Mouse (Mus musculus): ENCODE measurements around the gene Rfc2. TPM values are rescaled to one million over a fixed set of nuclear protein-coding genes. Genes with fewer than 3 reads are reported as not detected.

Gene Rfc2
- polyA plus RNA-seq, 1 experiment from 2014 or later, result 338 TPM

DNA sequence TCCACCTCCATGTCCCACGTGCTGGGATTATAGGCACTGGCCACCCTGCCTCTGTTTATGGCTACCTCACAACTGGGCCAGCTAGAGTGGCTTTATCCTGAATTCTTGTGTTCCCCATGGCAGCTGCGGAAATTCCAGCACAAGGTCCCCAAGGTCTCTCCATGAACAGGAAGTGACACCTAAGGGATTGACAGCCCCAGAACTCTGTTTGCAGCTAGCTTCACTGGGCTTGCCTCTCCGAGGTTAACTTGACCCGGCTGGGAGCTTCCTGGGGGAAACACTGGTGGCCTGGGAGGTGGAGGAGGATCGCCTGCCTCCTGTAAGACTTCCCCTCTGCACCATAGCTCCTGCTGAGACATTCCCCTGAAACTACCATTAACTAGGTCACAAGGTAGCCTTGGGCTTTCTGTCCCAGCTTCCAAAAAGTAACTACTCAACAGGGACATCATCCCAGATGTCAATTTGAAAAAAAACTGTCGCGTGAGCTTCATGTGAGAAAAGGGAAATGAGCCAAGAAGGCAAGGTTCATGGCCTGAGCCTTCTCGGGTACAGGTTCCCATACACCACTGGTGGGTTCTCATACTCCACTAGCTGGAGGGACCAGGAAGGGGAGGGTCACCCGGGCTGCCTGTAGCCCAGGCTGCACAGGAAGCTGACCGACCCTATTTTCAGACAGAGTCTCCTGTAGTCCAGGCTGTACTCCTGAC is 8.5 kb upstream of the Rfc2 start:
- Histone ChIP-seq H3K27ac (ENCODE audit: low read depth, low read length) (no peak overlapping the region), H3K9me3 (ENCODE audit: control insufficient read depth, low read length) (no peaks in the 10 kb centered on the region; the same call in 1 of the 2 replicates), H3K36me3 (ENCODE audit: control insufficient read depth, insufficient read depth, low read length) (no peaks in the 10 kb centered on the region), H3K27me3 (ENCODE audit: control insufficient read depth, insufficient read depth, low read length) (no peaks in the 10 kb centered on the region), H3K4me2 (peak overlapping the region; percentile 44), H3K4me1 (ENCODE audit: control insufficient read depth, insufficient read depth, low read length) (peaks cover 4% of the 10 kb centered on the region; the same call in 1 of the 2 replicates), H3K9ac (ENCODE audit: low read length) (no peak overlapping the region; the same call in 1 of the 2 replicates), H3K4me3 (ENCODE audit: low read depth, low read length) (no peak overlapping the region)
- no peak for ATAC-seq (ENCODE audit: low FRiP score)
- 44% methylated on average over 10 of the region's 10 CpGs for WGBS
- DNase-seq (ENCODE audit: low spot score, missing footprints), result no peak

DNA sequence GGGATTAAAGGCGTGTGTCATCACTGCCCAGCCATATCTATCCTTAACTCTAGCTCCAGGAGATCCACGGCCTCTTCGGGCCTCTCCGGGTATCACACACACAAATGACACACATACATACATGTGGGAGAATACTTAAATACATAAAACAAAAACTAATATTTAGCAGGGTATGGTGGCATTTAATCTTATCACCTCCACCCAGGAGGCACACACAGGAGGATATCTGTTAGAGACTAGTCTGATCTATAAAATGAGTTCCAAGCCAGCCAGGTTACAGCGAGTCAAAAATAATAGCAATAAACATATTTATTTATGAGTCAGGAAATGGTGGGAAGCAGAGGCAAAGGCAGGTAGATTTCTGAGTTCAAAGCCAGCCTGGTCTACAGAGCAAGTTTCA is 5.3 kb upstream of the Rfc2 start:
- WGBS, result 93% methylated on average over 5 of the region's 5 CpGs
- ATAC-seq (ENCODE audit: low FRiP score) (no peak), DNase-seq (ENCODE audit: low spot score, missing footprints) (no peak)
- no peak overlapping the region for H3K4me3 ChIP-seq (ENCODE audit: low read depth, low read length)
- peaks cover 4% of the 10 kb centered on the region; the same call in 1 of the 2 replicates for H3K4me1 ChIP-seq (ENCODE audit: control insufficient read depth, insufficient read depth, low read length)
- H3K27me3 ChIP-seq (ENCODE audit: control insufficient read depth, insufficient read depth, low read length), result no peaks in the 10 kb centered on the region
- H3K4me2 ChIP-seq, result no peak overlapping the region
- H3K27ac ChIP-seq (ENCODE audit: low read depth, low read length), result no peak overlapping the region
- no peaks in the 10 kb centered on the region; the same call in 1 of the 2 replicates for H3K9me3 ChIP-seq (ENCODE audit: control insufficient read depth, low read length)
- H3K9ac ChIP-seq (ENCODE audit: low read length), result no peak overlapping the region
- H3K36me3 ChIP-seq (ENCODE audit: control insufficient read depth, insufficient read depth, low read length), result no peaks in the 10 kb centered on the region

DNA sequence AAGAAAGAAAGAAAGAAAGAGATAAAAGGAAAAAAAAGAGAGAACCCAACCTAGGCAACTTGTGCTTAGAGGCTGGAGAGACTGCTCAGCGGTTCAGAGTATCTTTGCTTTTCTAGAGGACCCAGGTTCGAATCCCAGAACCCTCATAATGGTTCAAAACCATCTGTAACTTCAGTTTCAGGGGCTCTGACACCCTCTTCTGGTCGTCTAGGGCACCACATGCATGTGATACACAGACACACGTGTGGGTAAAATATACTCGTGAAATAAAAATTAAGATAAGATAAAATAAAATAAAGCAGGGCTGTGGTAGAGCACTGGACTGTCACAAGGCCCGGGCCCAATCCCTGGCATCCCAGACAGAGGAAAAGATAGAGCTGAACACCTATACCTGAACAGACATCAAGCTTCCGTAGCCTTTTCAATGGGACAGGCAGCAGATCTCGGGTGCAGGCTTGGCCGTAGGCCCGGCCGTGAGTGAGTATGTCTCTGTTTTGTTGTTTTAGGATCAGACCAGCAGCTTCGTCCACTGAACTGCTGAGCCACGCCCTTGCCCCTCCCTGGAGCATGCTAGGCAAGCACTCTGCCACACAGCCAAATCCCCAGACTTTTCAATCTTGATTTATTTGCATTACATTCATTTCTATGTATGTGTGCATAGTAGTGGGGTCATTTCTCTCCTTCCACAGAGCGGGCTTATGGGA is 4.5 kb upstream of the Rfc2 start:
- Histone ChIP-seq H3K4me1 (ENCODE audit: control insufficient read depth, insufficient read depth, low read length) (peaks cover 4% of the 10 kb centered on the region; the same call in 1 of the 2 replicates), H3K4me2 (no peak overlapping the region), H3K27ac (ENCODE audit: low read depth, low read length) (no peak overlapping the region), H3K27me3 (ENCODE audit: control insufficient read depth, insufficient read depth, low read length) (no peaks in the 10 kb centered on the region), H3K36me3 (ENCODE audit: control insufficient read depth, insufficient read depth, low read length) (no peaks in the 10 kb centered on the region), H3K9ac (ENCODE audit: low read length) (no peak overlapping the region), H3K9me3 (ENCODE audit: control insufficient read depth, low read length) (no peaks in the 10 kb centered on the region), H3K4me3 (ENCODE audit: low read depth, low read length) (no peak overlapping the region)
- ATAC-seq (ENCODE audit: low FRiP score) (no peak), DNase-seq (ENCODE audit: low spot score, missing footprints) (peak; percentile 83)
- 79% methylated on average over 14 of the region's 14 CpGs for WGBS

DNA sequence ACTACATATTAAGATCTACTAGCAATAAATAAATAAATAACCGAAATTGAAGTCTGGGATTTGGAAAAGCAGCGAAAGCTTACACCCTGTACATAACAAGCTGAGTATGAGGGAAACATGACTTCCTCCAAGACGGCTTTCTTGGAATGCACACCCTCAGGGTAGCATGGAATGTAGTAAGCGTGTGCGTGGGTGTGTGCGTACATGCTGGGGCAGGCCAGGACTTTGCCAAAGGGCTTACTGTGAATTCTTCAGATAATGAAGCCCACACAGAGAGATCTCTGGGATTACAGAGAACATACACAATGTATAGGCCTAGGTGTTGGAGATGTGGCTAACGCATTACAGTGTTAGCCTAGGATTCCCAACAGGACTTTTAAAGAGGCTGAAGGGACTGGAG is 3.6 kb upstream of the Rfc2 start:
- WGBS, result 90% methylated on average over 7 of the region's 7 CpGs
- no peaks in the 10 kb centered on the region for H3K9me3 ChIP-seq (ENCODE audit: control insufficient read depth, low read length)
- H3K4me3 ChIP-seq (ENCODE audit: low read depth, low read length), result no peak overlapping the region
- ATAC-seq (ENCODE audit: low FRiP score), result no peak
- DNase-seq (ENCODE audit: low spot score, missing footprints), result no peak
- H3K36me3 ChIP-seq (ENCODE audit: control insufficient read depth, insufficient read depth, low read length), result no peaks in the 10 kb centered on the region
- H3K27ac ChIP-seq (ENCODE audit: low read depth, low read length), result no peak overlapping the region
- no peaks in the 10 kb centered on the region for H3K4me1 ChIP-seq (ENCODE audit: control insufficient read depth, insufficient read depth, low read length)
- no peak overlapping the region for H3K9ac ChIP-seq (ENCODE audit: low read length)
- no peak overlapping the region for H3K4me2 ChIP-seq
- no peaks in the 10 kb centered on the region for H3K27me3 ChIP-seq (ENCODE audit: control insufficient read depth, insufficient read depth, low read length)

DNA sequence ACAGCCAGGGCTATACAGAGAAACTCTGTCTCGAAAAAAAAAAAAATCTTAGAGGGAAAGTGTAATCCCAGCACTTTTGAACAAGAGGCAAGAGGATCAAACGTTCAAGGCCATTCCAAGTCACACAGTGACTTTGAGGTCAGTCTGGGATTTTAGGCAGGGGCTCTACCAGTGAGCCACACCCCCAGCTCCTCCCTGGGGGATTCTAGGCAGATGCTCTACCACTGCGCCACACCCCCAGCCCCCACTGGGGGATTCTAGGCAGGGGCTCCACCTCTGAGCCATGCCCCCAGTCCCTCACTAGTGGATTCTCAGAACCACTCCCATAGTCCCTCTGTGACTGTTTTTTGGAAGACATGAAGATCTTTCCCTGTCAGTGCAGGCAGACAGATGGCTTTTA is 2.0 kb upstream of the Rfc2 start:
- H3K9ac ChIP-seq (ENCODE audit: low read length), result no peak overlapping the region
- no peak for DNase-seq (ENCODE audit: low spot score, missing footprints)
- ATAC-seq (ENCODE audit: low FRiP score), result no peak
- peaks cover 8% of the 10 kb centered on the region for H3K4me1 ChIP-seq (ENCODE audit: control insufficient read depth, insufficient read depth, low read length)
- no peak overlapping the region for H3K27ac ChIP-seq (ENCODE audit: low read depth, low read length)
- H3K4me3 ChIP-seq (ENCODE audit: low read depth, low read length), result no peak overlapping the region
- no peaks in the 10 kb centered on the region for H3K27me3 ChIP-seq (ENCODE audit: control insufficient read depth, insufficient read depth, low read length)
- WGBS, result 66% methylated on average over 3 of the region's 3 CpGs
- H3K36me3 ChIP-seq (ENCODE audit: control insufficient read depth, insufficient read depth, low read length), result no peaks in the 10 kb centered on the region
- no peaks in the 10 kb centered on the region for H3K9me3 ChIP-seq (ENCODE audit: control insufficient read depth, low read length)
- H3K4me2 ChIP-seq, result no peak overlapping the region

DNA sequence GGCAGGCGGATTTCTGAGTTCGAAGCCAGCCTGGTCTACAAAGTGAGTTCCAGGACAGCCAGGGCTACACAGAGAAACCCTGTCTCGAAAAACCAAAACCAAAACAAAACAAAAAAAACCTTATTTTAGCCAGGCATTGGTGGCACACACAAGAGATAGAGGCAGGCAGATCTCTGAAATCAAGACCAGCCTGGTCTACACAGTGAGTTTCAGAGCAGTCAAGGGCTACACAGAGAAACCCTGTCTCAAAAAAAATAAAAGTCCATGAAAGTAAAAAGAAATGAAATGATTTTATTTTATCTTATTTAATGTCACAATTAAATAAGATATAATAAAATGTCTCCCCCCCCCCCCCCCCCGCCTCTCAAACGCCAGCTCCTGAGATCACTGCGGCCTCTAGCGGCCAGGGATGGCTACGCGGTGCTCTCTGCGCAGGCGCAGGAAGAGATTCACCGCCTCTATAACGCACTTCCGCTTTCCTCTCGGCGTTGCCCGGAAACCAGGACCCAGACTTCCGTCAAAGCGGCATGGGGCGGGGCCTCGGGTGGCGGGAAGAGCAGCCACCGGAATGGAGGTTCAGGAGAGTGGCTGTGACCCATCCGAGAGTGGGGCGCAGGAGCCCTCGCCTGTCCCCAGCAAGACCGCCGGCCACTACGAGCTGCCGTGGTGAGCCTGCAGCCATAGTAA is 1.2 kb downstream of the Rfc2 start:
- H3K4me3 ChIP-seq (ENCODE audit: low read depth, low read length), result peak overlapping the region; percentile 87
- peak overlapping the region; percentile 85 for H3K4me2 ChIP-seq
- peak; percentile 96 for ATAC-seq (ENCODE audit: low FRiP score)
- peaks cover 8% of the 10 kb centered on the region for H3K4me1 ChIP-seq (ENCODE audit: control insufficient read depth, insufficient read depth, low read length)
- WGBS, result 9% methylated on average over 30 of the region's 30 CpGs
- peak overlapping the region; percentile 90 for H3K9ac ChIP-seq (ENCODE audit: low read length)
- H3K9me3 ChIP-seq (ENCODE audit: control insufficient read depth, low read length), result no peaks in the 10 kb centered on the region
- H3K27ac ChIP-seq (ENCODE audit: low read depth, low read length), result no peak overlapping the region
- no peaks in the 10 kb centered on the region for H3K36me3 ChIP-seq (ENCODE audit: control insufficient read depth, insufficient read depth, low read length)
- no peaks in the 10 kb centered on the region for H3K27me3 ChIP-seq (ENCODE audit: control insufficient read depth, insufficient read depth, low read length)
- DNase-seq (ENCODE audit: low spot score, missing footprints), result peak; percentile 100

DNA sequence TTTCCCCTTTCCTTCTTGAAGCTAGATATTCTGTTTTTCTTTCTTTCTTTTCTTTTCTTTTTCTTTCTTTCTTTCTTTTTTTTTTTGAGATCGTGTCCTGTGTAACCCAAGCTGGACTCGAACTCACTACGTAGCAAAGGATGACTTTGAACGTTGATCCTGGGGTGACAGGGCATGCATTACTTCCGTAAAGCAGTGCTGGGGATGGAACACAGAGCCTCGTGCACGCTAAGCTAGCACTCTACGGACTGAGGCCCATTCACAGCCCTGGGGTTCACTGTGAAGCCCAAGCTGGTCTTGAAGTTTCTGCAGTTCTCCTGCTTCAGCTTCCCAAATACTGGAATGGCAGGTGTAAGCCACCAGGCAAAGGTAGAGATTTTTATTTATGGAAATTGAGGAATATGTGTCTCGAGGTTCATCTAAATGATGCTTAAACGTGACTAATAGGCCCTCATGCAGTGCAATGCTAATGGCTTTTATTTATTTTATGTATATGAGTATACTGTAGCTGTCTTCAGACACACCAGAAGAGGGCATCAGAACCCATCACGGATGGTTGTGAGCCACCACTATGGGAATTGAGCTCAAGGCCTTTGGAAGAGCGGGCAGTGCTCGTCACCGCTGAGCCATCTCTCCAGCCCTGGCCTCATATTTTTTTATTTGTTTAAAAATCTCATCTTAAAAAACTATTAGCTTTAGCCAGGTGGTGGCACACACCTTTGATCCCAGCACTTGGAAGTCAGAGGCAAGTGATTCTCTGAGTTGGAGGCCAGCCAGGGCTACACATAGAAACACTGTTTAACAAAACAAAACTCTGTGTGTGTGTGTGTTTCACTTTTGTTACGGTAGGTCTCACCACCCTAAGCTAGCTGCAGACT is 2.1 kb downstream of the Rfc2 start:
- DNase-seq (ENCODE audit: low spot score, missing footprints), result no peak
- Histone ChIP-seq H3K4me1 (ENCODE audit: control insufficient read depth, insufficient read depth, low read length) (peaks cover 8% of the 10 kb centered on the region), H3K9me3 (ENCODE audit: control insufficient read depth, low read length) (no peaks in the 10 kb centered on the region), H3K4me2 (peak overlapping the region; percentile 85), H3K9ac (ENCODE audit: low read length) (peak overlapping the region; percentile 90), H3K4me3 (ENCODE audit: low read depth, low read length) (peak overlapping the region; percentile 87), H3K27ac (ENCODE audit: low read depth, low read length) (no peak overlapping the region), H3K27me3 (ENCODE audit: control insufficient read depth, insufficient read depth, low read length) (no peaks in the 10 kb centered on the region), H3K36me3 (ENCODE audit: control insufficient read depth, insufficient read depth, low read length) (no peaks in the 10 kb centered on the region)
- ATAC-seq (ENCODE audit: low FRiP score), result peak; percentile 51; the same call in 1 of the 2 replicates
- WGBS, result 30% methylated on average over 15 of the region's 15 CpGs

DNA sequence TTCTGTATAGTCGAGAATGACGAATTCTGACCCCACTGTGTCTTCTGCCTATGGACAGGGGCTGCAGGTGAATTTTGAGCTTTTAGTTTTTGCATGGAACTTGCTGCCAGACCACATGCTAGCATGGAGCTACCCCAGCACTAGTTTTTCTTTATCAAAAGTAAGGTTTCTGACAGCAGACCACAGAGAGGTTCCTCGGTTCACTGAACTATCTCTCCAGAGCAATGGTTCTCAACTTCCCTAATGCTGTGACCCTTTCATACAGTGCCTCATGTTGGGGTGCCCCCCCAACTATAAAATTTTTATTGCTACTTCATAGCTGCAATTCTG is 2.7 kb downstream of the Rfc2 start:
- H3K4me3 ChIP-seq (ENCODE audit: low read depth, low read length), result no peak overlapping the region
- no peak for ATAC-seq (ENCODE audit: low FRiP score)
- WGBS, result 86% methylated on average over 3 of the region's 3 CpGs

More for the DNA sequence above, 2.7 kb downstream of the Rfc2 start:
- Histone ChIP-seq H3K36me3 (ENCODE audit: control insufficient read depth, insufficient read depth, low read length) (no peaks in the 10 kb centered on the region), H3K9ac (ENCODE audit: low read length) (no peak overlapping the region; the same call in 1 of the 2 replicates), H3K4me1 (ENCODE audit: control insufficient read depth, insufficient read depth, low read length) (peaks cover 8% of the 10 kb centered on the region), H3K4me2 (peak overlapping the region; percentile 85; the same call in 1 of the 2 replicates), H3K27ac (ENCODE audit: low read depth, low read length) (no peak overlapping the region), H3K9me3 (ENCODE audit: control insufficient read depth, low read length) (no peaks in the 10 kb centered on the region), H3K27me3 (ENCODE audit: control insufficient read depth, insufficient read depth, low read length) (no peaks in the 10 kb centered on the region)
- no peak for DNase-seq (ENCODE audit: low spot score, missing footprints)

Data from midbrain, embryonic 11.5 days (tissue).